Mouse (Mus musculus): Measurements from ENCODE around the gene Ablim1. TPM values are rescaled to one million over a fixed set of nuclear protein-coding genes. Genes with fewer than 3 reads are reported as not detected.

The Ablim1 gene
- polyA plus RNA-seq, 1 experiment from 2014 or later = 12.4 TPM

DNA sequence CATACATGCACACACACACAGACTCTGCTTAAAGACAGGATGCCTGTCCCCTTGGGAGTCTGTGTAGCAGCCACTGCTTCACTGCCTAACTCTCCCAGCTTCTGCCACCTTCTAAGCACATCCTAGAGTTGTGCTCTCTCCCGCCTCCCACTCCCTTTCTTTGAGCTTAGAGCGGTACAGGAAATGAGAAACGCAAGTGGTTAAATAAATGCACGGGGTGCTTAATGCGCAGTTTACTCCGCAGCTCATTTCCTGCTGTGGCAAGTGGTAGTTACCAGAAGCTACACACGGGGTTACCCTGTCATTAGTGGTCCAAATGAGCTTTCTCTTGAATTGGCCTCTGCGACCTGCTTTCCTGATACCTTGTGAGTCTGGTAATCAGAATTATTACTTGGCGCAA, 134.4 kb downstream of the Ablim1 start:
- Histone ChIP-seq H3K9ac (ENCODE audit: low read depth, low read length) (no peak overlapping the region), H3K9me3 (replicated peaks; ENCODE audit: control insufficient read depth, low read length) (no peaks in the 10 kb centered on the region), H3K27ac (ENCODE audit: low read length) (no peak overlapping the region; the same call in 1 of the 2 replicates), H3K4me2 (ENCODE audit: low read depth, low read length) (no peak overlapping the region), H3K36me3 (ENCODE audit: control insufficient read depth, insufficient read depth) (no peaks in the 10 kb centered on the region), H3K4me1 (ENCODE audit: control insufficient read depth, low read depth, low read length) (peaks cover 9% of the 10 kb centered on the region), H3K4me3 (ENCODE audit: low read depth, low read length) (no peak overlapping the region), H3K27me3 (ENCODE audit: control insufficient read depth, insufficient read depth, low read depth, low read length) (no peaks in the 10 kb centered on the region)
- no peak for ATAC-seq (ENCODE audit: low read depth)
- 31% methylated on average over 9 of the region's 9 CpGs for WGBS (ENCODE audit: insufficient replicate concordance)

DNA sequence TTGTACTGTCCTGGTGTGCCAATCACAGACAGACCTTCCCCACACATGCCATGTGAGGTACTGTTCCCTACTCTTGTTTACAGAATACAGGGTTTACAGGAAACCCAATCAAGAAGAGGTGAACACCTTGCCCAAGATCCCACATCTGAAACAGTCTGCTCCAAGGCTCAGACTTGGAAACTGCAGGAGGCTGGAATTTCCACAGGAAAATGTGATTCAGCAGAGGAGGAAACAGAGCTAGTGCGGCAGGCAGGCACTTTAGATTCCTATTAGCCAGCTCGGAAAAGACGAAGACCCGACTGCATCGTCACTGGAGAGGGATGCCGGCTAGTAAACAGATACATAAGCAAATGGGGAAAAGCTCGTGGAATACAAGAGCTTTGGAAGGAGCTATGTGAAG, 135.4 kb downstream of the Ablim1 start:
- no peaks in the 10 kb centered on the region for H3K36me3 ChIP-seq (ENCODE audit: control insufficient read depth, insufficient read depth)
- no peak overlapping the region for H3K4me2 ChIP-seq (ENCODE audit: low read depth, low read length)
- no peak overlapping the region for H3K4me3 ChIP-seq (ENCODE audit: low read depth, low read length)
- H3K9ac ChIP-seq (ENCODE audit: low read depth, low read length) = no peak overlapping the region
- H3K9me3 ChIP-seq (replicated peaks; ENCODE audit: control insufficient read depth, low read length) = no peaks in the 10 kb centered on the region
- peaks cover 9% of the 10 kb centered on the region for H3K4me1 ChIP-seq (ENCODE audit: control insufficient read depth, low read depth, low read length)
- no peak for ATAC-seq (ENCODE audit: low read depth)
- no peaks in the 10 kb centered on the region for H3K27me3 ChIP-seq (ENCODE audit: control insufficient read depth, insufficient read depth, low read depth, low read length)
- WGBS (ENCODE audit: insufficient replicate concordance) = 67% methylated on average over 7 of the region's 7 CpGs
- no peak overlapping the region for H3K27ac ChIP-seq (ENCODE audit: low read length)

DNA sequence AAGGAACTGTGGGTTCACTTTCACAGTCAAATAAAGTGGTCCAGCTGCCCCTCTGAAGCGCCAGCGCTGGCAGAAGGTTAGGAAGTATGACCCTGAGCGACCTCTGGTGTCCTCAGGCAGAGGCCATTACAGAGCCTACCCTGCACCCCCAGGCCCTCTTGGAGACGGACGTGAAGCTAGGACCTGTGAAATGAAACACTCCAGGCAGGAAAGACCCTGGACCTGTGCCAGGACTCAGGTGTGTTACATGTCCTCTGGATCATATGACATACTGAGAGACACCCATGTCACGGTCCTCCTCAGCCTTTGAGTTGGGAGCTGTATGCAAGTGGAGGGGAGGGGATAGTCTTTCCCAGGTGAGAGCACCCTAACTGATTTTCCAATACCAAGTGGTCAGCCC, 137.4 kb downstream of the Ablim1 start:
- Histone ChIP-seq H3K36me3 (ENCODE audit: control insufficient read depth, insufficient read depth) (no peaks in the 10 kb centered on the region), H3K27ac (ENCODE audit: low read length) (no peak overlapping the region), H3K9ac (ENCODE audit: low read depth, low read length) (no peak overlapping the region), H3K4me3 (ENCODE audit: low read depth, low read length) (no peak overlapping the region), H3K27me3 (ENCODE audit: control insufficient read depth, insufficient read depth, low read depth, low read length) (no peaks in the 10 kb centered on the region), H3K9me3 (replicated peaks; ENCODE audit: control insufficient read depth, low read length) (no peaks in the 10 kb centered on the region), H3K4me1 (ENCODE audit: control insufficient read depth, low read depth, low read length) (peaks cover 6% of the 10 kb centered on the region), H3K4me2 (ENCODE audit: low read depth, low read length) (no peak overlapping the region)
- 62% methylated on average over 6 of the region's 6 CpGs for WGBS (ENCODE audit: insufficient replicate concordance)
- ATAC-seq (ENCODE audit: low read depth) = no peak

DNA sequence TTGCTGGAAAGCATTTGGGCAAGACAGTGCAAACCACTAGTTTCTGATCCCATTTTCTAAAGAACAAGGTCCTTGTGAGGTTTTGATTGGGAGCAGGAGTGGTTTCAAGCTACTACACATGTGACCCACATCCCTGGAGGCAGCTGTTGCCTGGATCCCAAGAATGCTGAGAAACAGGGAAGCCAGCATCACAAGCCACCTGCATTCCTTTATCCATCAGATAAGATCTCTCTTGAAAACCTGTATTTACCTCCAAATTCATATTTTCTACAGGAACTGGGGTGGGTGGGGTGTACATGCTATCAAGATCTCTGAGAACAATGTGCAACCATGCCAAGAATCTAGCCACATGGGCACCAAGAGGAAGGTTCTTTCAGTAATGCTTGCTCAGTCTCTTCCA, 139.6 kb downstream of the Ablim1 start:
- Histone ChIP-seq H3K4me3 (ENCODE audit: low read depth, low read length) (no peak overlapping the region), H3K27me3 (ENCODE audit: control insufficient read depth, insufficient read depth, low read depth, low read length) (no peaks in the 10 kb centered on the region), H3K4me2 (ENCODE audit: low read depth, low read length) (no peak overlapping the region), H3K9ac (ENCODE audit: low read depth, low read length) (no peak overlapping the region), H3K4me1 (ENCODE audit: control insufficient read depth, low read depth, low read length) (no peaks in the 10 kb centered on the region; the same call in none of the 2 replicates), H3K36me3 (ENCODE audit: control insufficient read depth, insufficient read depth) (no peaks in the 10 kb centered on the region), H3K9me3 (replicated peaks; ENCODE audit: control insufficient read depth, low read length) (no peaks in the 10 kb centered on the region), H3K27ac (ENCODE audit: low read length) (peak overlapping the region; percentile 29; the same call in 1 of the 2 replicates)
- ATAC-seq (ENCODE audit: low read depth) = no peak

DNA sequence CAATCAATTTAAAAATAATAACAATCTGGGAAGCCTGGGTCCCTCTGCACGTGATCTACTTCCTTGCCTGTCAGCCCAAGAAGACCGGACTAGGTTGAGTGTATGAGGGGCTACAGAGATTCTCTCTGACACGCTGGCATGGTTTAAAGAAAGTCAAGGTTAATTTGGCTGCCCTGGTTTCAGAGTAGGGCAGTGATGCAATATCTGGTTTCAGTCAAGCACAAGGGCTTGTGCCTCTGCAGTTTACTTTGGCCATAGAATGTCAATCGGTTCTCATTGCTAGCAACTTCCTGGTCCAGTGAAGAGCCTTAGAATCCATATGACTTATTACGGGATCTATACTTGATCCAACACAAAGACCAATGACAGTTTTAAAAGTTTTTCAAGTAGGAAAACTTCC, 140.2 kb downstream of the Ablim1 start:
- no peaks in the 10 kb centered on the region for H3K27me3 ChIP-seq (ENCODE audit: control insufficient read depth, insufficient read depth, low read depth, low read length)
- H3K36me3 ChIP-seq (ENCODE audit: control insufficient read depth, insufficient read depth) = no peaks in the 10 kb centered on the region
- no peak overlapping the region for H3K4me3 ChIP-seq (ENCODE audit: low read depth, low read length)
- H3K4me1 ChIP-seq (ENCODE audit: control insufficient read depth, low read depth, low read length) = no peaks in the 10 kb centered on the region; the same call in 1 of the 2 replicates
- WGBS (ENCODE audit: insufficient replicate concordance) = 56% methylated on average over 5 of the region's 5 CpGs
- H3K27ac ChIP-seq (ENCODE audit: low read length) = peak overlapping the region; percentile 29; the same call in 1 of the 2 replicates
- ATAC-seq (ENCODE audit: low read depth) = peak; percentile 48; the same call in 1 of the 2 replicates
- H3K9ac ChIP-seq (ENCODE audit: low read depth, low read length) = no peak overlapping the region
- H3K4me2 ChIP-seq (ENCODE audit: low read depth, low read length) = no peak overlapping the region
- H3K9me3 ChIP-seq (replicated peaks; ENCODE audit: control insufficient read depth, low read length) = no peaks in the 10 kb centered on the region

DNA sequence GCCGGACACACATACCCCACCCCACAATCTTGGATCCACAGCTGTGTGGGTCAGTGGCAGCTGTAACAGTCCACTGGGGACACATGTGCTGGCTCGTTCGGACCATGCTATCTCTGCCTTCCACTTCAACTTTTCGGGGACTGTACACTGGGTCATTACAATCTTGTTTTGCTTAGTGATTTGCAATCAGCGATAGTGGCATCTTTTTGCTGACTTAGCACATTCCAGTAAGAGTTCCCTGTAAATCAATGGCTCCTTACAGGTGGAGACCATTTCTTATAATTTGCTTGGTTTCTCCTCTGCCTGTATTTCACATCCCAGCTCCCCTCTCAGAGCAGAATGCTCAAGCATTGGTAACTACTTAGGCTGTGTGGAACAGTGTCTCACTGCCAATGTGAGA, 140.7 kb downstream of the Ablim1 start:
- H3K4me2 ChIP-seq (ENCODE audit: low read depth, low read length) = no peak overlapping the region
- WGBS (ENCODE audit: insufficient replicate concordance) = 66% methylated on average over 5 of the region's 5 CpGs
- H3K9me3 ChIP-seq (replicated peaks; ENCODE audit: control insufficient read depth, low read length) = no peaks in the 10 kb centered on the region
- no peaks in the 10 kb centered on the region for H3K36me3 ChIP-seq (ENCODE audit: control insufficient read depth, insufficient read depth)
- no peak overlapping the region for H3K27ac ChIP-seq (ENCODE audit: low read length)
- ATAC-seq (ENCODE audit: low read depth) = no peak
- no peaks in the 10 kb centered on the region; the same call in 1 of the 2 replicates for H3K4me1 ChIP-seq (ENCODE audit: control insufficient read depth, low read depth, low read length)
- no peaks in the 10 kb centered on the region for H3K27me3 ChIP-seq (ENCODE audit: control insufficient read depth, insufficient read depth, low read depth, low read length)
- H3K9ac ChIP-seq (ENCODE audit: low read depth, low read length) = no peak overlapping the region
- no peak overlapping the region for H3K4me3 ChIP-seq (ENCODE audit: low read depth, low read length)

DNA sequence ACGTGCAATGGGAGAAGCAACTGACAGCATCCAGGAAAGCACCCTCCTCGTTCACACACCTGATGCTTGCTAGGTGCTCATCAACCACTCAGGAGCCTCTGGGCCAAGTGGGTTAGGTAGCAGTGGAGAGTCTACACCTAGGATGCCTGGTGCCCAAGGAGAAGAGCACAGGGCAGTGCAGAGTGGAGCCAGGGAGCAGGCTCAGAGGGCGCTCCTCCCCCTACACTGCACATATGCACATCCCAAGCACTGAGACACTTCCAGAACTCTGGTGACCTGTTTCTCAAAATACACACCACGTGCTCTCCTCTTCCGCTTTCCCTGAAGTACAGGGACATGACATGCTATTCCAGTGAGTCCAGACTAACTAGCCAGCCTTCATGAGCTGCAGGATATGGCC, 142.4 kb downstream of the Ablim1 start:
- no peak overlapping the region for H3K27ac ChIP-seq (ENCODE audit: low read length)
- H3K36me3 ChIP-seq (ENCODE audit: control insufficient read depth, insufficient read depth) = no peaks in the 10 kb centered on the region
- no peaks in the 10 kb centered on the region; the same call in 1 of the 2 replicates for H3K4me1 ChIP-seq (ENCODE audit: control insufficient read depth, low read depth, low read length)
- H3K27me3 ChIP-seq (ENCODE audit: control insufficient read depth, insufficient read depth, low read depth, low read length) = no peaks in the 10 kb centered on the region
- no peak overlapping the region for H3K9ac ChIP-seq (ENCODE audit: low read depth, low read length)
- H3K4me2 ChIP-seq (ENCODE audit: low read depth, low read length) = no peak overlapping the region
- no peak for ATAC-seq (ENCODE audit: low read depth)
- H3K4me3 ChIP-seq (ENCODE audit: low read depth, low read length) = no peak overlapping the region
- H3K9me3 ChIP-seq (replicated peaks; ENCODE audit: control insufficient read depth, low read length) = no peaks in the 10 kb centered on the region
- 69% methylated on average over 5 of the region's 5 CpGs for WGBS (ENCODE audit: insufficient replicate concordance)

DNA sequence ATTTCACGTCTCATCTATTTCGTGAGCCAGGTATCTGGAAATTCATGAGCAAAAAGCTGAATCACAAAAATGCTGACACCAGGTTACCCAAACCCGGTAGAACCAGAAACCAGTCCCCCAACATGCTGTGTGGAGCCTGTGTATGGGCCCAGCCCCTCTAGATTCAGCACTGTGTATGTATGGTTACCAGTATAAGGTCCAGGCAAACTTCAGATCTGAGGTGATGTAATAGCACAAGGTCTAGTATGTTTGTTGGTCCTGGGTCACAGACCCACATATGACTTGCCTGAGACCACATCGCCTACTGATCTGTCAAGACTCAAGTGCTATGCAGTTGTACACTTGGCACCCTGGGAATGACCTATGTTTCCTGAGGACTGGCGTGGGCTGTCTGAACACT, 143.8 kb downstream of the Ablim1 start:
- H3K4me3 ChIP-seq (ENCODE audit: low read depth, low read length) = no peak overlapping the region
- H3K4me1 ChIP-seq (ENCODE audit: control insufficient read depth, low read depth, low read length) = no peaks in the 10 kb centered on the region; the same call in 1 of the 2 replicates
- no peaks in the 10 kb centered on the region for H3K36me3 ChIP-seq (ENCODE audit: control insufficient read depth, insufficient read depth)
- H3K27me3 ChIP-seq (ENCODE audit: control insufficient read depth, insufficient read depth, low read depth, low read length) = no peaks in the 10 kb centered on the region
- no peak overlapping the region for H3K27ac ChIP-seq (ENCODE audit: low read length)
- no peak overlapping the region for H3K9ac ChIP-seq (ENCODE audit: low read depth, low read length)
- peak; percentile 73 for ATAC-seq (ENCODE audit: low read depth)
- 54% methylated on average over 5 of the region's 5 CpGs for WGBS (ENCODE audit: insufficient replicate concordance)
- no peaks in the 10 kb centered on the region for H3K9me3 ChIP-seq (replicated peaks; ENCODE audit: control insufficient read depth, low read length)
- no peak overlapping the region for H3K4me2 ChIP-seq (ENCODE audit: low read depth, low read length)

DNA sequence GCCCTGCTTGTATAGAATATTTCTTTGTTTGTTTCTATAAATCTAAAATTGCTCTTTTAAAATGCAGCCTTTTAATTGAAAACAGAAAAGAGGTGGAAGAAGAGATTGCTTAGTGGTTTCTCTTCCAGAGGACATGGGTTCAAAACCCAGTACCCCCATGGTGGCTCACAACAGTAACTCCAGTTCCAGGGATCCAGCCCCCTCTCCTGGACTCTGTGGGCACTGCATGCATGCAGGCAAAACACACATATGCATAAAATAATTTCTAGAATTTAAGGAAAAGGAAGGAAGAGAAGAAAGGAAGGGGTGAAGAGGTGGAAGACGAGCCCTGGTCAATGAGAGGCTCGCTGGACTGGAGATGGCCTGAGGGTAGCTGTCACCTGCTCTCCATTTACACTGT, 145.2 kb downstream of the Ablim1 start:
- no peak overlapping the region for H3K9ac ChIP-seq (ENCODE audit: low read depth, low read length)
- 40% methylated on average over 2 of the region's 2 CpGs for WGBS (ENCODE audit: insufficient replicate concordance)

More for the DNA sequence above, 145.2 kb downstream of the Ablim1 start:
- Histone ChIP-seq H3K4me3 (ENCODE audit: low read depth, low read length) (no peak overlapping the region), H3K4me1 (ENCODE audit: control insufficient read depth, low read depth, low read length) (no peaks in the 10 kb centered on the region; the same call in 1 of the 2 replicates), H3K9me3 (replicated peaks; ENCODE audit: control insufficient read depth, low read length) (no peaks in the 10 kb centered on the region), H3K27me3 (ENCODE audit: control insufficient read depth, insufficient read depth, low read depth, low read length) (no peaks in the 10 kb centered on the region), H3K4me2 (ENCODE audit: low read depth, low read length) (no peak overlapping the region), H3K36me3 (ENCODE audit: control insufficient read depth, insufficient read depth) (no peaks in the 10 kb centered on the region), H3K27ac (ENCODE audit: low read length) (no peak overlapping the region)
- no peak for ATAC-seq (ENCODE audit: low read depth)
